Mouse (Mus musculus): ENCODE results near the gene Vps50. TPM values are rescaled to one million over a fixed set of nuclear protein-coding genes. Genes with fewer than 3 reads are reported as not detected.

Vps50 gene
- total RNA-seq, 2 experiments from 2014 or later, result 20.0 to 24.7 TPM

Other genes with a start within 250 kb of the Vps50 start
- gene Samd9l, start 98.8 kb upstream of the Vps50 start, total RNA-seq (2021), result 10 to 100 TPM; 10.6 to 15.5 TPM
- under 1 TPM; 0.15 to 0.45 TPM for gene Hepacam2, start 84 bp upstream of the Vps50 start, total RNA-seq (2021)

Measured in adrenal gland, postnatal 10 days (tissue).